Mouse (Mus musculus) myocyte (in vitro differentiated cells): ENCODE results near the gene Rhod. TPM values are rescaled to one million over a fixed set of nuclear protein-coding genes. Genes with fewer than 3 reads are reported as not detected.

ENCODE experiments used
- H3K27me3 ChIP-seq: one replicate; pipeline ENCODE4 v1.6.1; 2011; ENCODE audit not compliant: control insufficient read depth, insufficient read depth, insufficient read length
- H3K36me3 ChIP-seq: one replicate; pipeline ENCODE4 v1.6.1; 2011; ENCODE audit not compliant: control insufficient read depth, insufficient read depth
- H3K4me2 ChIP-seq: one replicate; pipeline ENCODE4 v1.6.1; 2011; ENCODE audit warnings: low read depth, control low read depth
- H3K4me3 ChIP-seq: one replicate; pipeline ENCODE4 v1.5.1; 2011; ENCODE audit warnings: mild to moderate bottlenecking, control low read depth, moderate library complexity
- H3K79me2 ChIP-seq: one replicate; pipeline ENCODE4 v1.6.1; 2011; ENCODE audit not compliant: control insufficient read depth, insufficient read depth
- H3ac ChIP-seq: one replicate; pipeline ENCODE4 v1.6.1; 2011; ENCODE audit not compliant: control insufficient read depth, insufficient read length
- CEBPB ChIP-seq: IDR thresholded peaks from 2 replicates; pipeline ENCODE4 v1.6.1; 2011; ENCODE audit warnings: mild to moderate bottlenecking, moderate library complexity; ENCODE audit not compliant: poor library complexity, insufficient read depth, severe bottlenecking
- E2F4 ChIP-seq: IDR thresholded peaks from one replicate; pipeline ENCODE4 v1.6.1; 2011; ENCODE audit warnings: mild to moderate bottlenecking, control low read depth, moderate library complexity; ENCODE audit not compliant: insufficient read depth
- MAX ChIP-seq: IDR thresholded peaks from one replicate; pipeline ENCODE4 v1.6.1; 2011; ENCODE audit warnings: low read depth, mild to moderate bottlenecking, control low read depth
- MYOD1 ChIP-seq, 3 experiments: IDR thresholded peaks; one replicate each; pipeline ENCODE4 v1.6.1; 2011; ENCODE audit warnings: control low read depth in 2 of 3, low read depth in 2 of 3, mild to moderate bottlenecking in 2 of 3, moderate library complexity in 1 of 3; ENCODE audit not compliant: insufficient read length in 2 of 3, control insufficient read depth in 1 of 3
- MYOG ChIP-seq, 3 experiments: IDR thresholded peaks; one replicate each; pipeline ENCODE4 v1.6.1; 2011; ENCODE audit warnings: control low read depth in 2 of 3, low read depth in 2 of 3, mild to moderate bottlenecking in 2 of 3; ENCODE audit not compliant: insufficient read length in 2 of 3, control insufficient read depth in 1 of 3, insufficient read depth in 1 of 3
- POLR2A ChIP-seq: IDR thresholded peaks from one replicate; pipeline ENCODE4 v1.6.1; 2011; ENCODE audit warnings: low read depth, mild to moderate bottlenecking, control low read depth, moderate library complexity; ENCODE audit not compliant: insufficient read length
- POLR2AphosphoS2 ChIP-seq: IDR thresholded peaks from one replicate; pipeline ENCODE4 v1.6.1; 2011; ENCODE audit warnings: low read depth, control low read depth; ENCODE audit not compliant: insufficient read length
- REST ChIP-seq: IDR thresholded peaks from one replicate; pipeline ENCODE4 v1.6.1; 2011; ENCODE audit warnings: mild to moderate bottlenecking, control low read depth, moderate library complexity; ENCODE audit not compliant: insufficient read depth, insufficient read length
- SRF ChIP-seq: IDR thresholded peaks from one replicate; pipeline ENCODE4 v1.6.1; 2011; ENCODE audit warnings: low read depth; ENCODE audit not compliant: control insufficient read depth, insufficient read length
- TCF12 ChIP-seq: IDR thresholded peaks from one replicate; pipeline ENCODE4 v1.6.1; 2011; ENCODE audit warnings: mild to moderate bottlenecking, control low read depth; ENCODE audit not compliant: poor library complexity, insufficient read depth, severe bottlenecking
- TCF3 ChIP-seq: IDR thresholded peaks from one replicate; pipeline ENCODE4 v1.6.1; 2011; ENCODE audit warnings: low read depth, control low read depth; ENCODE audit not compliant: insufficient read length
- USF1 ChIP-seq: IDR thresholded peaks from one replicate; pipeline ENCODE4 v1.6.1; 2011; ENCODE audit warnings: low read depth, mild to moderate bottlenecking, control low read depth, moderate library complexity
- polyA plus RNA-seq: library from polyadenylated mRNA; unstranded; fragments of >200 nt; fragmentation: generic; extraction: Trizol; gene quantifications from one replicate; pipeline ENCODE4 v1.2.1, GENCODE M21; 2012; ENCODE audit warnings: missing spikeins

The Rhod gene
- polyA plus RNA-seq, 1 experiment = 51.1 TPM

- TF ChIP-seq TCF12 (no peak), MYOD1 (IDR thresholded peaks at IDR 0.05; ENCODE audit: control insufficient read depth in 1 of 3, insufficient read length in 2 of 3, low read depth in 2 of 3) (no peak), TCF3 (no peak), USF1 (no peak), MAX (no peak), REST (no peak), SRF (no peak), MYOG (IDR thresholded peaks at IDR 0.05; ENCODE audit: control insufficient read depth in 1 of 3, insufficient read depth in 1 of 3, insufficient read length in 2 of 3, low read depth in 2 of 3) (no peak), E2F4 (no peak)
- Histone ChIP-seq H3K79me2 (peaks cover 36% of the 10 kb centered on the region), H3K4me3 (peak within 1 kb of the TSS; percentile 95), H3K4me2 (peak within 1 kb of the TSS; percentile 65), H3K27me3 (no peaks in the 10 kb centered on the region), H3K36me3 (peaks cover under 1% of the 10 kb centered on the region), H3ac (peak within 1 kb of the TSS; percentile 83)
Measured at GRCm38 (mm10) chr19:4397798-4398629, 41.2 kb downstream of the Rhod start, which contains the start of gene Kdm2a. Kdm2a (minus strand) TSS chr19:4398285.

- Histone ChIP-seq H3K4me3 (peak overlapping the region; percentile 95), H3K4me2 (peak overlapping the region; percentile 65), H3K36me3 (peaks cover 6% of the 10 kb centered on the region), H3K27me3 (no peaks in the 10 kb centered on the region), H3K79me2 (peaks cover 44% of the 10 kb centered on the region), H3ac (peak overlapping the region; percentile 83)
- TF ChIP-seq POLR2AphosphoS2 (peak; percentile 84), E2F4 (peak; percentile 1), POLR2A (peak; percentile 68), REST (no peak), MYOD1 (IDR thresholded peaks at IDR 0.05; ENCODE audit: control insufficient read depth in 1 of 3, insufficient read length in 2 of 3, low read depth in 2 of 3) (peak in 1 of 3 experiments; percentile 68), TCF12 (no peak), MYOG (IDR thresholded peaks at IDR 0.05; ENCODE audit: control insufficient read depth in 1 of 3, insufficient read depth in 1 of 3, insufficient read length in 2 of 3, low read depth in 2 of 3) (peak in 2 of 3 experiments; percentile 34 to 35), TCF3 (no peak)
Measured at GRCm38 (mm10) chr19:4396998-4397797, 42.0 kb downstream of the Rhod start.

- H3K27me3 ChIP-seq = no peaks in the 10 kb centered on the region
- H3ac ChIP-seq = peak overlapping the region; percentile 83
- peak overlapping the region; percentile 95 for H3K4me3 ChIP-seq
- H3K79me2 ChIP-seq = peaks cover 52% of the 10 kb centered on the region
- peak overlapping the region; percentile 95 for H3K4me2 ChIP-seq
- peaks cover 6% of the 10 kb centered on the region for H3K36me3 ChIP-seq
- TF ChIP-seq TCF3 (no peak), USF1 (no peak), POLR2A (peak; percentile 20), MYOG (IDR thresholded peaks at IDR 0.05; ENCODE audit: control insufficient read depth in 1 of 3, insufficient read depth in 1 of 3, insufficient read length in 2 of 3, low read depth in 2 of 3) (no peak), CEBPB (no peak), MYOD1 (IDR thresholded peaks at IDR 0.05; ENCODE audit: control insufficient read depth in 1 of 3, insufficient read length in 2 of 3, low read depth in 2 of 3) (no peak), POLR2AphosphoS2 (no peak)
Measured at GRCm38 (mm10) chr19:4396081-4396997, 42.9 kb downstream of the Rhod start.

- Histone ChIP-seq H3K4me3 (no peak overlapping the region), H3ac (no peak overlapping the region), H3K79me2 (peaks cover 90% of the 10 kb centered on the region), H3K36me3 (peaks cover 29% of the 10 kb centered on the region), H3K4me2 (no peak overlapping the region), H3K27me3 (no peaks in the 10 kb centered on the region)
- TF ChIP-seq MYOG (IDR thresholded peaks at IDR 0.05; ENCODE audit: control insufficient read depth in 1 of 3, insufficient read depth in 1 of 3, insufficient read length in 2 of 3, low read depth in 2 of 3) (no peak), SRF (no peak), CEBPB (no peak), POLR2AphosphoS2 (no peak), POLR2A (no peak), REST (no peak), MAX (no peak), MYOD1 (IDR thresholded peaks at IDR 0.05; ENCODE audit: control insufficient read depth in 1 of 3, insufficient read length in 2 of 3, low read depth in 2 of 3) (no peak), USF1 (no peak), TCF3 (no peak), E2F4 (no peak), TCF12 (no peak)
Measured at GRCm38 (mm10) chr19:4387276-4387675, 52.0 kb downstream of the Rhod start.
